24 mouse cellular contexts compared by ENCODE assay signal in the genomic region with DNA sequence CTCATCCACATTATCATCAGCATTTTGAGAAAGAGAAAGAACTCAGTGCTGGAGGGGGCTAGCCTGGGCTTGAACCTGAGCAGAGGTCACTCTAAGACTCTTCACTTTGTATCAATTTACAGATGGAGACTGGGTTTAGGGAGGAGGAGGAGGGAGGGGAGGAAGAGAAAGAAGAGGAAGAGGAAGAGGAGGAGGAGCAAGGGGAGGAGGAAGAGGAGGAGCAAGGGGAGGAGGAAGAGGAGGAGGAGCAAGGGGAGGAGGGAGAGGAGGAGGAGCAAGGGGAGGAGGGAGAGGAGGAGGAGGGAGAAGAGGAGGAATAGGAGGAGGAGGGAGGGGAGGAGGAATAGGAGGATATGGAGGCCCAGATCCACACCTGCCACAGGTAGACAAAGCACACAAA. TPM values are rescaled to one million over a fixed set of nuclear protein-coding genes. Genes with fewer than 3 reads are reported as not detected.
"Had no signal": no experiment of that assay in that cellular context is flagged by ENCODE, and none has a peak within 500 bp of the region (broad histone marks: within the 10 kb centered on the region; RNA-seq: fewer than 3 reads in every experiment).

No protein-coding gene starts in this region.

- ATAC-seq: liver, postnatal 0 days had no signal

- H3K9ac ChIP-seq: limb, embryonic 12.5 days; limb, embryonic 15.5 days; liver, embryonic 14.5 days; liver, postnatal 0 days; lung, embryonic 15.5 days; neural tube, embryonic 12.5 days; neural tube, embryonic 15.5 days had no signal

- H3K27me3 ChIP-seq: limb, embryonic 12.5 days; limb, embryonic 15.5 days; lung, embryonic 15.5 days; neural tube, embryonic 12.5 days; neural tube, embryonic 15.5 days had no signal

- H3K9me3 ChIP-seq: limb, embryonic 12.5 days; limb, embryonic 15.5 days; lung, embryonic 15.5 days; neural tube, embryonic 12.5 days; neural tube, embryonic 15.5 days had no signal

- H3K27ac ChIP-seq: kidney, postnatal 0 days; liver, embryonic 14.5 days; neural tube, embryonic 12.5 days; stomach, postnatal 0 days had no signal

- H3K4me2 ChIP-seq: limb, embryonic 12.5 days; limb, embryonic 15.5 days; liver, embryonic 11.5 days; lung, embryonic 15.5 days; midbrain, embryonic 11.5 days; neural tube, embryonic 12.5 days; neural tube, embryonic 15.5 days had no signal

- DNase-seq: kidney, adult 18-20 months; kidney, postnatal 25 days; left cerebral cortex, postnatal 4 days; liver, postnatal 0 days; lung, postnatal 14 days; lung, postnatal 4 days; midbrain, embryonic 14.5 days; right cerebral cortex, adult 18-20 months; right cerebral cortex, postnatal 14 days; right cerebral cortex, postnatal 4 days; thymus, postnatal 25 days had no signal

- H3K36me3 ChIP-seq: limb, embryonic 12.5 days; limb, embryonic 15.5 days; lung, embryonic 15.5 days; neural tube, embryonic 12.5 days; neural tube, embryonic 15.5 days had no signal

- H3K4me3 ChIP-seq: limb, embryonic 12.5 days; limb, embryonic 15.5 days; lung, embryonic 15.5 days; neural tube, embryonic 12.5 days; neural tube, embryonic 15.5 days had no signal

RNA-seq across cellular contexts. Expression of a gene that starts 18.0 kb away (rescaled TPM):
- total RNA-seq: megakaryocyte progenitor cell, adult 5-6 weeks; megakaryocyte-erythroid progenitor cell, adult 5-6 weeks had no signal
- polyA plus RNA-seq: thymus, postnatal 0 days had no signal
